Mouse (Mus musculus): ENCODE data around the gene Fbxw11.
"Not testable (repeated sequence)": the region's sequence is repeated elsewhere in the genome, so short reads cannot be mapped to it uniquely, and the experiment has no call there.

Gene Fbxw11

DNA sequence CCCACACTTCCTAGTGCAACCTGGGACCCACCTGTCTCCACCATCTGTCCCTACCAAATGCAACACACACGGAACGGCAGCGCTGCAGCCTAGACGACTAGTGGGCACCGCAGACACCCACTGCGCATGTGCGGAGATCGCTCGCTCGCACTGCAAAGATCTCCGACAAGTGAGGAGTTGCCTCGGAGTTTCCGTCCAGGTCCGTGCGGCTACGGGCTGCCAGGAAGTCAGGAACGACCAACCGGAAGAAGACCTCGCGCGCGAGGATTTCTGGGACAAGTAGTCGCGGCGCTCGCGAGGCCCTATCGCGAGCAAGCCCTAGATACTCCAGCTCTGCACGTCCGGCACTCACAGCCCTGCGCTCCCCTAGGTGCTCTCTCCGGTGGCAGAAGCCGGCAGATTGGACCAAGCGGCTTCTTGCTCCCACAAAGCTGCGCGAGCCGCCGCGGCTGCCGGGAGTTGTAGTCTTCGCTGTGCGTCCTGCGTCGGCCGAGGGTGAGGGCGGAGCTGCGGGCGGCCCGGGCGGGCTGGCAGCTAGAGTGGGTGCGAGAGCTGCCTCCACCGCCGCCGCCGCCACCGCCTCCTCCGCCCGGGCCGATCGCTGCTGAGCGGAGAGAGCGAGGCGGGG lies at the start of gene Fbxw11:
Gene Fbxw11 (plus strand): TSS at position 476 of the 628 bp plus-strand sequence.
- peak; percentile 98 for DNase-seq (ENCODE audit: low spot score in 2 of 2)

DNA sequence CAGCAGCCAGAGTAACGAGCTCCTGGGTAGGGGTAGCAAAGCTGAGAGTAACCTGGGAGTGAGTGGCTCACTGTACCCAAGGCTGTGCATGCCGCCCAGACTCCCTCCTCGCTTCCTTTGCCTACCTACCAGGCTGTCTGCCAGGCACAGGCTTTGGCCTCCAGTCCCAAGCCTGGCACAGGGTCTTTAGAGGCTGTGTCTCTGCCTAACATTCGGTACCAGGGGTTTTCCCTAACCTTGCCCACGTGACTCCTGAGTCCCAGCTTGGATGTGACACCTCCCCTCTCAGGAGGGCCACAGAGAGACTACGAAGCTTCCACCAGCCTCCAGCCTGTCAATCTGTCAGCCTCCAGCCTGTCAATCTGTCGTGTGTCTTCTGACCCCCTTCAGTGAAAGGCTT lies 49.4 kb upstream of the Fbxw11 start:
- no peak for DNase-seq (ENCODE audit: low spot score in 2 of 2)

DNA sequence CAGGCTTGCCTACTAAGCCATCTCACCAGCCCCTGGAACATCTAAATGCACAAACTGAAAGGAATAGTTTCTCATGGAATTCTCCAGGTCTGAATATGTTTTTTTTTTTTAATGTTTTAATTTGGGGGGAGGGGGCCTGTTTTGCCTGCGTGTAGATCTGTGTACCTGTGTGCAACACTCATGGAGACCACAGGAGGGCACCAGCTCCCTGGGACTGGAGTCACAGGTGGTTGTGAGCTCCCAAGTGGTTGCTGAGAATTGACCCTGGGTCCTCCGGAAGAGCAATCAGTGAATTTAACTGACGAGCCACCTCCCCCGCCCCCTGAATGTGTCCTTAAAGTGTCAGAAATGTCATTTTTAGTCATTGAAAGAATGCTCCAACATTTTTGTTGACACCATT lies 48.4 kb upstream of the Fbxw11 start:
- DNase-seq (ENCODE audit: low spot score in 2 of 2) = no peak

DNA sequence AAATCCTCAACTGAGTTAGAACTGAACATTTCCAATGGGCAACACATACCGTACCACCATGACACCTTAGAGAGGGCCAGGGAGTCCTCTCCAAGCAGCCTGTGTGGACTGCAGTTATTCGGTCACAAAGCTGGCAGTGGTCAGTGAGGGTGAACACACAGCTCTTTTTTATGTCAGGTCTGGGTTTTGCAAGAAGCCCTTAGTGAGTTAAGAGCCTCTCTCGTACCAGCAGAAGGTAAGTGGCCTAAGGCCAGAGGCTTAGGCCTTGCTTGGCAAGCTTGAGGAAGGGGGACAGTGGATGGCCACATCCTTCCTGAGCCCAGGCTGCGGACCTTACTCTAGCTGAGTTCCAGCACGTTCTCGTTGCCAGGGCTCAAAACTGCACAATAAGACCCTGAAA lies 42.2 kb upstream of the Fbxw11 start:
- no peak for DNase-seq (ENCODE audit: low spot score in 2 of 2)

DNA sequence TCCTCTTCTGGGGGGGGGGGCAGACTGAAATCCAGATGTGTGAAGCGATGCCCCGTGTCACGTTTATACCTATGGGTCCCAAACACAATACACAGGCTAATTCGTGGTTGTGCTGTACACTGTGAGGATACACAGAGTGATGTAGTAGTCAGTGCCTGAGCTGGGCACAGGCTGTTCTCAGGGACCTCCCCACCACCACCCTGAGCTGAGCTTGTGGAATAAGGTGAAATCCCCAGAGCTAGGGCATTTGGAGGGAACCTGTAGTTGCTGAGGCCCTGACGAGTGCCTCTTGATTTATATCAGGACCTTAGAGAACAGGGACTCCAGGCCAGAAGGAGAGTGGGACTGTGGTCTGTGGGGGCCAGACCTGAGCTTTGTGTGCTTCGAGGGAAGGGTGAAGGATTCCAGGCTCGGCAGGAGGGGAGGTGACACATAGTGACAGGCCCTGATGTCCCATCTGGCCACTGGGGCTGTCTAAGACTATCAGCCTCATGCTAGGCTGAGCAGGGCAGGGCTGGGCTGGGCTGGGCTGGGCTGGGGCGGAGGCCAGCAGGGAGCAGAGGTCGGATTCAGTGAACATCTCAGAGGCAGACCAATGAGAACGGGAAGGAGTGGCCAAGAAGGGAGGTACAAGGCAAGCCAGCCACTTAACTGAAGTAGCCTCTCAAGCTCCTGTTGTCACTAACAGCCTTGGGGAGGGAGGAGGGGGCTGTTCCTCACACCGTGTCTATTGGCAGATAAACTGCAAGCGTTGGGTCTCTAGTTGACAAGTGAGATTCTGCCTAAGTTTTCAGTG lies 40.8 kb upstream of the Fbxw11 start:
- no peak for DNase-seq (ENCODE audit: low spot score in 2 of 2)

DNA sequence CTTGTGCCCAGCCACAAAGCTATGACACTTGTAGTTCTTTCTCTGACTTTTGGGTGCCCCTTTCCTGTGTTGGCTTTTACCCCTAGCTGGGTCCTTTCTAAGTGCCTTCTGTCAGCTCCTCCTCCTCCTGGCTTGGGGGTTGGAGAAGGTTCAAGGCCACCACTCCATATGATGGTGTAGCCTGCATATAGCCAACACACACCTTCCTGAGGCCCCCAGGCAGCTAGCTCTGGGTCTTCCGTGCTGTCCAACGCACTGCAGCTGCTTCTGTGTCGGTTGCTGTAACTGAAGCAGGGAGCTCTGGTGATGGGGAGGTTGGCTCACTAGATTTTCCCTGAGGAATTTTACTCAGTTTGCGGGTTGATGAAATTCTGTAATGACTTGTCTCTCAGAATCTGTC lies 37.9 kb upstream of the Fbxw11 start:
- no peak for DNase-seq (ENCODE audit: low spot score in 2 of 2)

DNA sequence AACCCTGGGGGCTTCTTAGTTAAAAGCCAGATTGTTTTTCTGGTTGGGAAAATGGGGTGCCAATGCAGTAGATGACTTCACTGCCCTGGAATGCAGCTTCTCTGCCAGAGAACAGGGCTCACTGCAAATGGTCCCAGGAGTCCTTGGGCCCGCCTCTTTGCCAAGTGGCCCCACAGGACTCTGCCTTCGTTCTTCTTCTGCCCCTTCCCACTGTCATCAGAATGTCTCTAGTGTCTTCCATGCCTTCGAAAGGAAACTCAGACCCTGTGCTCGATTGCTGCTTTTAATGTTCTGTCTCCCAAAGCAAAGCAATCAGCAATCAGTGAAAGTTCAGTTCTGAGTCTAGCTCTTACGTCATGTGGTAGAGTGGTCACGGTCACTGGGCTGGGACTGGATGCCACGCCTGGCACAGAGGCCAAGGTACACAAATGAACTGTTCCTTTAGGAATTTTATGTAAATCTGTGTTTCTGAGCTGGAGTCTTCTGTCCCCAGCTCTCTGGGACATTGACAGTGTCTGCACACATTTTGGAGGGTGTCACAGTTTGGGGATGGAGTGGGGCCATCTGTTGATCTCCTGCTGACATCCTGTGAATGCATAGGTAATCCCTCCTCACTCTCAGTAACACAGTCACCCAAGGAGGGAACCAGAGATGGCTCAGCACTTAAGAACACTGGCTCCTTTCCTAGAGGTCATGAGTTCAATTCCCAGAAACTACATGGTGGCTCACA lies 37.2 kb upstream of the Fbxw11 start:
- DNase-seq (ENCODE audit: low spot score in 2 of 2) = no peak

DNA sequence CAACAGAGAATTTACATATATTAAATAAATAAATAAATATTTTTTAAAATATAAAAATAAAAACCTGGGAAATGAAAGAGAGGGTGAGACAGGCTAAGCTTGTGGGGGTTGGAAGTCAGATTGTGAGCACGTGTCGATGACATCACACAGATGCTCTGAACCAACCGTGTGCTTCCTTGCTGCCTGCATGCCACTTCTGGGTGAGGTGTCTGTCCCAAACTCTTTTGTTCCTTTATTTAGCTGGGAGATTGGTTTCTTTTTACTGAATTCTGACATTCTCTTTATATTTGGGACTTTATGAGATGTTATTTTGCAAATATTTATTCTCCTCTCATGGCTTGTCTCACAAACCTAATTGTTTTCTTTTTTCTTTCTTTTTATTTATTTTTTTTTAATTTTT lies 36.6 kb upstream of the Fbxw11 start:
- no peak for DNase-seq (ENCODE audit: low spot score in 2 of 2)

DNA sequence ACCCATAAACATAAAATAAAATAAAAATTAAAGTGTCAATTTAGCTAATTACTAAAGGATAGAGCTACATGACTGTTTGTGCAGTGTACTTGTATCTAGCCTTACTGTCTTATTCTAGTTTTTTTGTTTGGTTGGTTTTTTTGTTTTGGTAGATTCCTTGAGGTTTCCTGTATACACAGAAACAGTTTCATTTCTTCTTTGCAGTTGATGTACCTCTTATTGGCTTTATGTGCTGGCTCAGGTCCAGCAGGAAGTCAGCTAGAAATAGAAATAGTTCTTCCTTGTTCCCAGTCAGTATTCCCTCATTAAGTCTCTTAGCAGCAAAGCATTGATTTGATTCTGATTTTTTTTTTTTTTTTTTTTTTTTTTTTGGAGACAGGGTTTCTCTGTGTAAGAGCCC lies 35.2 kb upstream of the Fbxw11 start:
- no peak for DNase-seq (ENCODE audit: low spot score in 2 of 2)

DNA sequence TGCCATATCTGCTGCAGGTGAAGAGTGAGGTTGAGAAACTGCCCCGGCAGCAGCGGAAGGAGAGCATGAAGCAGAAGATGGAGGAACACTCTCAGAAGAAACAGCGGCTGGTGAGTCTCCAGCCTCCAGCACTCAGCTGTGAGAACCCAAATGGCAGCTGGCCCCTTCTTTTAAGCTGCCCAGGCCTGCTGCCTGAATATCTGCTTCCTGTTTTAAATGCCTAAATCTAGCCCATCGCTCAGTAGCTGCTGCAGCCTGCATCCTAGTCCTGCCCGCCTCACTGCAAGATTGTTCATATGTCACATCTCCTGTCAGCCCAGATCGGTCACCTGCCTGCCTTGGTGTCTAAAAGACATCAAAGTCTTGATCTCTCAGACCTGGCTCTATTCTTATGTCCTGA lies 31.9 kb upstream of the Fbxw11 start:
- DNase-seq (ENCODE audit: low spot score in 2 of 2) = peak in 1 of 2 experiments; percentile 53

DNA sequence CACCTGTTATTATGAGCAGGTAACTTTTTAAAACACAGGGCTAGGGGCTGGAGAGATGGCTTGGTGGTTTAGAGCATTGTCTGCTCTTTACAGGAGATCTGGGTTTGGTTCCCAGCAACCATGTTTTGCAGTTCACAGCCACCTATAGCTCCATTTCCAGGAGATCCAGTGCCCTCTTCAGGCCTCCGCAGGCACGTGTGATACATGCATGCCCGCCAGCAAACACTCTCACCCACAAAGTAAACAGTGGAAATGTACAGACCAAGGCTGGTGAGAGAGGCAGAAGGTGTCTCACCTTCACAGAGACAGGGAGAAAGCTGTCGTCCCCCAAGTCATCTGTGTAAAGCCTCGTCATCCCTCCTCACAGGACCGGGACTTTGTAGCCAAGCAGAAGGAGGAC lies 30.2 kb upstream of the Fbxw11 start:
- no peak for DNase-seq (ENCODE audit: low spot score in 2 of 2)

DNA sequence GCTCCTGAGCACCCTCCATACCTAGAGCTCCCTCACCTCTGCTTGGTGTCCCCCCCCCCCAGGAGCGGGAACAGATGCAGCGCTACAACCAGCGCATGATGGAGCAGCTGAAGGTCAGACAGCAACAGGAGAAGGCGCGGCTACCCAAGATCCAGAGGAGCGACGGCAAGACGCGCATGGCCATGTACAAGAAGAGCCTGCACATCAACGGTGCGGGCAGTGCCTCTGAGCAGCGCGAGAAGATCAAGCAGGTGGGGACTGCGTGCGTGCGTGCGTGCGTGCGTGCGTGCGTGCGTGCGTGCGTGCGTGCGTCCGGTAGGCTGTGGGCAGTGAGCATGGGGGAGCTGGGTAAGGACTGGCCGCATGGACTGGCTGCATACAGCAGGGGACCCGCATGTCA lies 28.1 kb upstream of the Fbxw11 start:
- no peak for DNase-seq (ENCODE audit: low spot score in 2 of 2)

DNA sequence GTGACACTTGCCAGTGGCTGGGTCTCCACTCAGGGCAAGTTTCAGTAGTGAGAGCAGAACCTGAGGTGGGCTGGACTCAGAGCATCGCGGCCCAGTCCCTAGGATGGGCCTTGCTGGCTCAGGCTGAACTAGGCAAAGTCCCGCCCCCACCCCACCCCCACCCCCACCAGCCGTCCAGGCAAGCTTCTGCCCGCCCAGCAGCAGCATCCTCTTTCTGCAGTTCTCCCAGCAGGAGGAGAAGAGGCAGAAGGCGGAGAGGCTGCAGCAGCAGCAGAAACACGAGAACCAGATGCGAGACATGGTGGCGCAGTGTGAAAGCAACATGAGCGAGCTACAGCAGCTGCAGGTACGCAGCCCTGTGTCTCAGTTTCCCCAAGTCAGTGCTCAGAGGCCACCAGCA lies 27.0 kb upstream of the Fbxw11 start:
- no peak for DNase-seq (ENCODE audit: low spot score in 2 of 2)

DNA sequence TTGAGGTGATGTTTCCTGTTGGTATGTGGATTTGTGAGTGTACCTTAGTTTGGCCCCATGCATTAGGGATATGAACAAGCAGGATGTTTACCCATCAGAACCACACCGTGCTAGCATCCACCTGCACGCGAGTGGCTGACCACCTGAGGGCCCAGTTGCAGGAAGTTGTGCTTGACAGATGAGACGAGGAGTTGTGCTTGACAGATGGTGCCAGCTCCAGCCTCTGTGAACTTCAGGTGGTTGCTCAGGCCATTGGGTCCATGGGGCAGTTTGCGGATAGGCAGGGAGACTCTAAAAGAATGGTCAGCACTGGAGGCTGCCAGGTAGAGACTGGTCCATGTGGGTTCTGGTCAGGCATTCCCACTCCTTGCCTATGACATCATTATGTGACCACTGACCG lies 26.4 kb upstream of the Fbxw11 start:
- DNase-seq (ENCODE audit: low spot score in 2 of 2) = no peak

DNA sequence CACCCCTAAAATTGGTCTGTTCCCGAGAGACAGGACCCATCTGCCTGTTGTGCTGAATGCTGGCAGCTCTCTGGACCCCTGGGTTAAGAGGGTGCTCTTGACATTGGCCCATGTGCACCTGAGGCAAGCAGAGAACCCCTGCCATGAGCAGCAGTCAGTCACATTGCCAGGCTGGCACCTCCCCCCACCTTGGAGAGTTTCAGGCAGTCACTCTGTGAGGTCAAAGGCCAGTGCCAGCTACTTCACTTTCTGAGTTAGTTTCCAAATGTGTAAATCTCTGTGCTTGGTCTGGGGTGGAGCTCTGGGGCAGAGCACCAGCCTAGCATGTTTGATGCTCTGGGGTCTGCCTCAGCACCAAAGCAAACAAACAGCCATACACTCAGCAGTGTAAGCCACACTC lies 24.5 kb upstream of the Fbxw11 start:
- no peak for DNase-seq (ENCODE audit: low spot score in 2 of 2)

DNA sequence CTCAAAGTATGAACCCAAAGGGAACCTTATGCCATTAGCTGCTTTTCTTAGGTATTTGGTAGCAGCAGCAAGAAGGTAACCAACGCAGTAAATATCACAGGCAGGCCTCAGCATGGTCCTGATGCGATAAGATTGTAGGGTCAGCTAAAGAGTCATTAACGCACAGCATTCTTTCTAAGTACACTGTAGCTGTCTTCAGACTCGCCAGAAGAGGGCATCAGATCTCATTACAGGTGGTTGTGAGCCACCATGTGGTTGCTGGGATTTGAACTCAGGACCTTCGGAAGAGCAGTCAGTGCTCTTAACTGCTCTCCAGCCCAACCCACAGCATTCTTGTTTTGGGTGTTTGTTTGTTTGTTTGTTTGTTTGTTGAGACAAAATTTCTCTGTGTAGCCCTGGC lies 23.9 kb upstream of the Fbxw11 start:
- not testable (repeated sequence) for DNase-seq (ENCODE audit: low spot score in 2 of 2)

DNA sequence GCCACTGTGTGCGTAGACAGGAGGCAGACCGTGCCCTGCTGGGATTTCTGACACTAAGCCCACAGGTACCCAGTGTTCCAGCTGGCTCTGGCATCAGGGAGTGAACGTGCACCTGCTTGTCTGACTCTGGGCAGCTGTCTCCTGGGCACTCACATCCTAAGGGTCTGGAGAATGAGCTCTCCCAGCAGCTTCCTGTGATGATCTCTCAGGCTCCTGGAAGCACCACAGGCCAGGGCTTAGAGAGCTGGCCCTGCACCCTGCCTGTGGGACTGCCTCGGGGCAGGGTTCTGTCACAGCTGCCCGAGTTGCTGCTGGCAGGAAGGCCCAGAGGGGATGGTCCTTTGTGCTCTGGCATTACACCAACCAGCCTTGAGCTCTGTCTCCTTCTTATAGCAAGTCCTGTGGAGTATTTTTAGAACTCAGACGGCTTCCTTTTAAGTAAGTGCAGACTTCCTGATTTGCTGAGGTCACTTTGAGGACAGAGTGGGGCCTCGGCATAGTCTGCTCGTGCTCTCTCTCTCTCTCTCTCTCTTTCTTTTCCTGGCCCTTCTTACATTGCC lies 23.2 kb upstream of the Fbxw11 start:
- peak; percentile 67 to 78 for DNase-seq (ENCODE audit: low spot score in 2 of 2)

DNA sequence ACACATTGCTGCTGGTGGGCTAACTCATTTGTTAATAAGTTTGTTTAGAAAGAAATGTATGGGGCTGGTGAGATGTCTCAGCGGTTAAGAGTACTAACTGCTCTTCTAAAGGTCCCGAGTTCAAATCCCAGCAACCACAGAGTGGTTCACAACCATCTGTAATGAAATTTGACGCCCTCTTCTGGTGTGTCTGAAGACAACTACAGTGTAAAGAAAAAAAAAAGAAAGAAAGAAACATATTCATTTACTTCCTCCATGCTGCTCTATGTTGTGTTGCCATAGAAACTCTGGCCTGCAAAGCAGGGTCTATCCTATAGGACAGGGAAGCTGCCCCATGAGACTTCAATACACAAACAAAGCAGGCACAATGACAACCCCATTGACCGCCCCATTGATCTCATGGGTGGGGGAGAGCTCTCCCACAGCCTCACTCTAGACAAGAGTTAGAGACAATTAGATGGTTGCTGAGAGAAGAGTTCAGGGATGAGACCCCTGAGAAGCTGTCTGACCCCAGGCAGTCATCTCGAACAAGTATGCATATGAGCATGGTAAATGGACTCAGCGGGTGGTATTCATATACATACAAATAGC lies 22.6 kb upstream of the Fbxw11 start:
- no peak for DNase-seq (ENCODE audit: low spot score in 2 of 2)

DNA sequence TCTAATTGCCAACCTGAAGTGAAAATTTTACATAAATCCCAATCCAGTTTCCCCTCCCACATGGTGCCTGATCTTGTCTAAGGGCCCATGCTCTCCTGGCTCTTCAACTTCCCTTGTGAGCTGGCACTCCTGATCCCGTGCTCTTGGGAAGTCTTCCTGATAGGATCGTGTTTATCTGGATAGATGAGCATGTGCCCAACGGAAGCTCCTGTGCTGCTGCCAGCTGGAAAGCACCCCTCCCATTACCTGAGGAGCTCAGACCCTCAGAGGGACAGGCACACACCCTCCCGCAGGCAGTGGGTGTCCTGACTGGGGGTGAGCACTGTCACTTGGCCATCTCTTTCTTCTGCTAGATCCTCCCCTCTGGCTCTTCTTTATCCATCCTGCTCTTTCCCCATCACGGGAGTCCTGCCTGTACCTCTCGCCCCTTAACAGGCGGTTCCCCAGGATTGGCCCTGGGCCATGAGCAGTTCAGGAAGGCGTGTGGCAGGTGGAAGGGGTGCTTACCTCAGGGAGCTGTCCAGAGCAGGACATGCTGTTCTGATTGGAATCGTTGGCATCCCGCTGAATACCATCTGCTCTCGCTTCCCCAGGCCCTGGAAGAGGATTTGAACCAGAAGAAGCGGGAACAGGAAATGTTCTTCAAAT lies 20.6 kb upstream of the Fbxw11 start:
- DNase-seq (ENCODE audit: low spot score in 2 of 2) = no peak

DNA sequence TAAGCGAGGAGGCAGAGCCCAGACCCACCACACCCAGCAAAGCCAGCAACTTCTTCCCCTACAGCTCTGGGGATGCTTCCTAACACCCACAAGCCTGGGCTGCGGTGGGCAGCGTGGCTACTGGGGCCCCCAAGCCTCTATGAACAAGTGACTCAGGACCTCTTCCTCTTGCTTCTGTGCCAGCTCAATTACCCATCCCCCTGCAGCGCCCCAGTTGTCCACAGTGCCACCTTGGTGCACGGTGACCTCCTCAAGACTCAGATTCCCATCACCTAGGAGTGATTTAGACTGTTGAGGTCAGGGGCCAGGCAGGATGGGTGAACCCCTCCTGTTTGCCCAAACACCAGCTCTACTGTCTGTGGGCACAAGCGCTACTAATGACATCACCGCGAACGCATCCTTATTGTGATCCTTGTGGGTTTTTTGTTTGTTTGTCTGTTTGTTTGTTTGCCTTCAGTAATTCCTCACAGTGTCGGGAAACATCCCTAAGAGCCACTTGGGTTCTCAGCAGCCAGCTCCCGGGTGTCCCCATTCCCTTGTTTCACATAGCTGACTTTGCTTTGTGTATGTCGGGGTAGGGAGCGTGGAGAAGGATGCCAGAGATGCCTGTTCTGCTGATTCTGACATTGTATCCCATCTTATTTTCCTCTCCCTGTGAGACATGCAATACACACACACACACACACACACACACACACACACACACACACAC lies 19.9 kb upstream of the Fbxw11 start:
- DNase-seq (ENCODE audit: low spot score in 2 of 2) = no peak

DNA sequence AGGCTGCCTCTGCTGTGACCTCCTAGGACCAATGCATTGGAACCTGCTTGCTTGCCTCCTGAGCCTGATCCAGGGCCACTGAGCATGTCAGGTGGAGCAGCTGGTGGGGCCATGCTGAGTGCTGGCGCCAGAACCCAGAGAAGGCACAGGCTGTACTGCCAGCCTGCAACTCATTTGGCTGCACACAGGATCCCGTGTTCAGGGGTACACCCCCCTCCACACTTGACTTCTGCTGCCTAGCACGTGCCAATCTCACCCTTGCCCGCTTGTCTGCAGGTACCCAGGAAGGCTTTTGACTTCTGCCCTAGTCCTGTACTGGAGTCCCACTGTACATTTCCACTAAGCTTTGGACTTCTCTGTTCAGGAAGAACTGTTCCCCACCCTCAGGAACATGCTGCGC lies 19.3 kb upstream of the Fbxw11 start:
- no peak for DNase-seq (ENCODE audit: low spot score in 2 of 2)
